Mouse (Mus musculus) layer of hippocampus, adult 9-10 months (tissue): ENCODE results near the gene Klhl42.

Source experiments
- DNase-seq: peaks from one replicate; pipeline ENCODE4 v3.0.0; 2022; ENCODE audit warnings: low spot score

Gene Klhl42

DNA sequence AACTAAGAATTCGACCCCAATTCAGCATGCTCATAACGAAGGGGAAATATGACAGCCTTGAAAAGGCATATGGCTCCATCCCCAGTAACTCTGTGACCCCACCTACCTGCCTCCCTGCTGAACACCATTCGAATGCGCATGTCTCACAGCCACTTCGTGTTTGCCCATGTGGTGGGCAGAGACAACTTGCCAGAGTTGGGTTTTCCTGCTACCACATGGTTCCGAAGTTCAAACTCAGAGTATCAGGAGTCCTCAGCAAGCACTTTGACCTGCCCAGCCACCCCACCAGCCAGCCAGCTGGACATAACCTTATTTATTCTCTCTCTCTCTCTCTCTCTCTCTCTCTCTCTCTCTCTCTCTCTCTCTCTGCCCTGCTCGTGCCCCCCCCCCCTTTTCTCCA lies 3.4 kb upstream of the Klhl42 start:
- DNase-seq = no peak

DNA sequence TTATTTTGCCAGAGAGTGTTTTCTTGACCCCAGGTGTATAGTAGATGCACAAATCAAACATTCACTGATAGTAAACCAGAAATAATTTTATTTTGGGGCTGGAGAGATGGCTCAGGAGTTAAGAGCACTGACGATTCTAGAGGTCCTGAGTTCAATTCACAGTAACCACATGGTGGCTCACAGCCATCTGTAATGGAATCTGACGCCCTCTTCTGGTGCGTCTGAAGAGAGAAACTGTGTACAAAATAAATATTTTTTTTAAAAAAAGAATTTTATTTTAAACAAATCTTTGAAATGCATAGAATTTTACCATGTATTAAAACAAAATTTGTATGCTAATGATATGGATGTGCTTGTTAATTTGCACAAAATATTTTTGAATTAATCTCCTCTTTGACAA lies 2.7 kb upstream of the Klhl42 start:
- DNase-seq = no peak

DNA sequence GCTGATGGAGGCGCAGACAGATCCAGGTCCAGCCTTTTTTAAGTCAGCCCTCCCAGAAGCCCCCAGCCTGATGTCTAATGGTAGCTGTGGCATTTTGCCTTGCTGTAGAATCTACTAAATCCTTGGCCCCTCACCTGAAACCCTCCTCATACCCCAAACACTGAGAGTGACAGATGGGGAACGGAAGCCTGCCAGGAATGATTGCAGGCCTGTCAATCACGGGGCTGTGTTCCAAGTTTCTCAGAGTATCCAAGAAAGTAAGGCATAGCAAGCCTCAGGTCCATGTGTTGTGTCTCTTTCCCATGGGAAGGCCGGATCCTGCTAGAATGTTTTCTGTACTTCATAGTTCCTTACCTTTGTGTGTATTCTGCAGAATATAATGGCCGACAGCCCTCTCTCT lies 988 bp upstream of the Klhl42 start:
- no peak for DNase-seq

DNA sequence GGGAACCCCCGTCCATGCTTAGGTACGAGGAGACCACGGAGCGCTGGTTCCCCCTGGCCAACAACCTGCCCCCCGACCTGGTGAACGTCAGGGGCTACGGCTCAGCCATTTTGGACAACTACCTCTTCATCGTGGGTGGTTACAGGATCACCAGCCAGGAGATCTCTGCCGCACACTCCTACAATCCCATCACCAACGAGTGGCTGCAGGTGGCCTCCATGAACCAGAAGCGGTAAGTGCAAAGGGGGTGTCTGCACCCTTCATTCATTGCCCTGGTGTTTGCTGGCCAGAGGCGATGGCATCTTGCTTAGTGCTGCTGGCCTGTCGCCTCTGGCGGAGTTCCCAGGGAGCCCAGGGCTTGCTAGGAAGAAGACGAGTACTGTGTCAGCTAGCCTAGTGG lies 957 bp downstream of the Klhl42 start:
- DNase-seq = no peak

DNA sequence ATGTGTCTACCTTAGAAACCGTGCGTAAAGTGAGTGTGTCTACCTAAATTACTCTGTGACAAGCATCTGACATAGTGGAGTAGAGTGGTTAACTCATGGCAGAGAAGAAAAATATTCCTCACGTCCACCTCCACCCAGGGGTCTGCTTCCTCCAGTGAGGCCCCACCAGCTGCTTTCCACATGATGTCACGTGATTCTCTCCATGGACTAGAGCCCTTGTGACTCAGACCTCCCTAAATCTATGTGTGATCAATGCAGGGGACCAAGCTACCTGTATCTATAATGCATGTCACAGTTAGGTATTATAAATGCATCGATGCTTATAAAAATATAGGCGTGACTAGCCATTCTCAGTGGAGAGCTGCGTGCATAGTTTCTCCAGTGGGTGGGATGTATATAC lies 3.6 kb downstream of the Klhl42 start:
- DNase-seq = no peak

DNA sequence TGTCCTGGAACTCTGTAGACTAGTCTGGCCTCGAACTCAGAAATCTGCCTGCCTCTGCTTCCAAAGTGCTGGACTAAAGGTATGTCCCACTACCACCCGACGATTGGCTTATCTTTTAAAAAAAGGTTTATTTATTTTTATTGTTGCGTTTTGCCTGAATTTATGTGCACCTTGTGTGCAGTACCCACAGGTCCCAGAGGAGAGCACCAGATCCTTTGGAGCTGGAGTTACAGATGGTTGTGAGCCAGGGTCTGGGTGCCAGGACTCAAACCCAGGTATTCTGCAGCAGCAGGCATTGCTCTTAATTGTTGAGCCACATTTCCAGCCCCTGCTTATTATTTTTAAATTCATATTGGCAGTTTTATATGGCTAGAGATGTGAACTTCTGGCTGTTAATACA lies 4.9 kb downstream of the Klhl42 start:
- no peak for DNase-seq

DNA sequence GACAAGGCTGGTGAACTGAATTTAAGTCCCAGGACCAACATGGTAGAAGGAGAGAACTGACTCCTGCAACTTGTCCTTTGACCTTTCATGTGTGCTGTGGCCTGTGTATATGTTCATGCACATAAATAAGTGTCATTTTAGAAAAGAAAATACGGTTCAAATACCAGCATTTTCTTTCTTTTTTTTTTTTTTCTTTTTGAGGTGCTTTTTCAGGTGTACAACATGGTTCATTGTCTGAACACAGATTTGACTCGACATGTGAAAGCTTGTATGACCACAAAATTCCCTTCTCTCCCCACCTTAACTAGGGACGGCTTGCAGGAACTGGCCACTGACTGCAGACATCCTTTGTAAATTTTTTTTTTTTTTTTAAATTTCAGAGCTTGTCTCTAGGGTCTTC lies 5.8 kb downstream of the Klhl42 start:
- DNase-seq = no peak

DNA sequence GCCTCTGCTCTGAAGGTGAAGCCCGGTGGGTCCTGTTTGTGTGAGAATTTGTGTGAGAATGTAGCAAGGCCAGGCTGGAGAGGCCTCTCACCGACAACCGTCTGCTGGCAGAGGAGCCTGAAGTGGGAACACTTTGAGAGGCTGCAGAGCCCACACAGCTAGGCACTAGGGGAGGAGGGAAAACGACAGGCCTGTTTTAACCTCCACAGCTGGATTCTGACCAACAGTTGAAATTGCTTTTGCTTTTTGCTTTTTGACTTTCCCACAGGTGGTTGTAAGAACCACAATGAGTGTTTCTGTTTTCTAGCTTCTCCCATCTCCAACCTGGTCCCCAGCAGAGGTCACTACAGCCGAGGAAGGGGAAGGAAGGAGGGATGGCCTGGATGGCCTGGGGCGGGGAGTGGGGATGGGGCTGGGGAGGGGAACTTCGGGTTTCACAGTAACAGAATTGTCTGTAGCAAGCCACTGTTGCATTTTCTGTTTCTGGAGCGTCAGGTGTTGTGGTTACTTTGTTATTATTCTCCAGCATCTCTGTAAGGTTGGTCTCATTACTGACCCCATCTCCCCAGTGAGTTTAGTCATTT lies 6.3 kb downstream of the Klhl42 start:
- no peak for DNase-seq

DNA sequence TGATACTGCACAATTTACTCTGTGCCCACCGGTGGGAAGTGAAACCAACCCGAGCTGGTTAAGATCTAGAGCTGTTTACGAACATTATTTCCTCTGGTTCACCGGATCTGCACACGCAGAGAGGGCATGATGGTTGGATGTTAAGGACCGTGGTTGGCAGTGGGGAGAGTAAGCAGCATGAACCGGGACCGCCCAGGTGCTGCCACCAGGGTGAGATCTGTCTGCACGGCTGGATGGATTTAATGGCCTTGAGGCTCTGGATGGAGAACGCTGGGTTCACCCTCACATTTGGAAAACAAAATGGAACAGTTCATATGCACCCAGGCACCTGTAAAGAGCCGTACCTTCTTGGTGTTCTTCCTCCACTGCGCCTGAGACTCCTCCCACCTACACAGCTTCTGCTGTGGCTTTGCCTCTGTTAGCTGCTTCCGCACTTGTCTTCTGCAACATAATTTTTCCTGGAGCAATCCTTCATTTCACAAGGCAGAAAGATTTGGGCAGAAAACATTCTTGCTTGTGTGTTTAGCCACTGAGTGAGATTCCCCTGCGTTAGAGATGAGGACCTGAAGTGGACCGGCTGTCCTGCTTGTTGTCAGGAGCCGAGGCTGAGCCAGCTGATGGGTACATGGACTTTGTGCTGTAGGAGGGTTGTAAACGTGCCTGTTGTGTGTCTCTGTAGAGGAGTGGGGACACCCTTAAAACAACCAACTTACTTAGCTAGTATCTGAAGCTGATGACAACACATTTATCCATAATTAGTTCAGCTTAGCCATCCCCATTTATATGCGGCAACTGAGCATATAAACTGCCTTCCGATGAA lies 8.5 kb downstream of the Klhl42 start:
- no peak for DNase-seq

DNA sequence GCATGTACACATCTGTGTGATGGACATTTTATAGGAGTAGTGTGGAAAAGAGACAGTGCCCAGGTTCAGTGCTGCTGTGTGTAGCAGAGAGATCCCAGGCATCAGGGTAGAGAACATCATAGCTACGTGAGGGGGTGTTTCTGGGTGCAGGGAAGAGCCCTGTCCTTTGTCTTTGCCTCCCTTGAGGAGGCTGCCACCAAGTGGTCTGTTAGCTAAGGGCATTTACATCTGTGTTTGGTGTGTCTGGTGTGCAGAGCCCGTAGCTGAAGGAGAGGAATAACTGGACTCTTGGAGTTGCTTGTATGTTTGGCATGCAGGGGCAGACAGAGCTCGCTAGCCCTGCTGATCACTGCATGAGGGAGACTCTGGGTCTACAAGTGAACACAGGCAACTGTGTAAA lies 11.1 kb downstream of the Klhl42 start:
- no peak for DNase-seq

DNA sequence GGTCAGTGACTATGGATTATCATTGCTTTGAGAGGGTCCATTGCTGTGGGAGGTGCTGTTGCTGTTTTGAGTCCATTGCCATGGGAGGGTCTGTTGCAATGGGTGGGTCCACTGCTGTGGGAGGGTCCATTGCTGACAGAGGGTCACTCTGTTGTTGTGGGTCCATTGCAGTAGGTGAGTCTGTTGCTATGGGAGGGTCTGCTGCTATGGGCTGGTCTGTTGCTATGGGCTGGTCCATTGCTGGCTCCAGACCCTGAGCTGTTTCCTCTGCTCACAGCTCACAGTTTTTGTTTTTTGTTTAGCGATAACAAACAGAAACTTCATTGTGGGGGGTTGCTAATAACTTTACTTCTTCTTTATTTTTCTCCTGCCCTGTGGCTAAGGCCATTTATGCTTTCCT lies 14.3 kb downstream of the Klhl42 start:
- no peak for DNase-seq

DNA sequence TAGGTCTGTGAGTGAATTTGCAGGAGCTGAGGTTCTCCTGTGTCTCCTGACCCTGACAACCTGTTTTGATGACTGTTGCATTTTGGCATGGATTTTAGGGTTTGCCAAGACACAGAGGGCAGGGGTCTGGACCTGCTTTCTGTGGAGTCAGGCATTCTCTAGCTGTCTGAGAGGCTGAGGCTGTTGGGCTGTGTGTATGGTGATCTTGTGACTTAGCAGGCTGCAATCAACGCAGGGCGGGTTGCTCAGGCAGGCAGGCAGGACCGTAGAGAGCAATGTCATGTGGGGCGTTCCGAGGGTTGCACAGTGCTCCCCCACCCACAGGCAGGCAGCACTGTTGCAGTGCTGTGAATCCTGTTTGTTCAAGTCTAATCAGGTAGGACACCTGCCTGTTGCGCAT lies 15.5 kb downstream of the Klhl42 start:
- DNase-seq = no peak

DNA sequence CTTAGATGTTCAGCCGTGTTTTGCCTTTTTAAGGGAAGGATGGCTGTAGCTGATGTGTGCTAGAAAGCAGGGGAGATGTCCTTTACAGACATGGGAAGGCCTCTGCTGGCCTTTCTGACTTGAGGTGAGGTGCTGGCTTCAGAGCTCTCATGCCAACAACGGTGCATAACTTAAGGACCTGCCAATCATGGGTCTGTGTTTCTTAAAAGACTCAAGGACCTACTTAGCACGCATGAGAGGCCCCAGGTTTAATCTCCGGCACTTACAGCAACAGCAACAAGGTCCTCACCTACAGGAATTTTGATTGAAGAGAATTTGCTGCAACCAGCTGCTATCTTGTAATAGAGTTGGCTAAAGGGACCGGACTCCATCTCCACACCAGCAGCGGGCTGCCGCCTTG lies 18.1 kb downstream of the Klhl42 start:
- DNase-seq = no peak

DNA sequence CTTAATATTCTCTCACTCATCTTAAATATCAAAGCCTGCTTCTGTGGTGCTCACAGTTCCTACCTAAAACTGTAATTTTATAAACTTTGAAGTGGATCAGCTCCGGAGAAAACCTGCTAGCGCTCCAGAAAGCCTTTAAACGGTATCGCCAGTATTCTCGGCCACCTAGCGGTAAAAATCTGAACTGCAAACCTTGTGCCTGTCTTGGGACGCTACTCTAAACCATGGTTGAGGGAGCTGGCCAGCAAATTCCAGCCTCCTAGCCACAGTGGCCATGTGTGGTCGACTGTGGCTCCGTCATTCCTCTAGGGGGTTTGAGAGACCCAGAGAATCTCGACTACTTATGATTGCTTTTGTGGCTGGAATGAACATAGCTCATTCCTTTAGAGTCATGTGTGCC lies 25.4 kb downstream of the Klhl42 start:
- peak; percentile 83 for DNase-seq

DNA sequence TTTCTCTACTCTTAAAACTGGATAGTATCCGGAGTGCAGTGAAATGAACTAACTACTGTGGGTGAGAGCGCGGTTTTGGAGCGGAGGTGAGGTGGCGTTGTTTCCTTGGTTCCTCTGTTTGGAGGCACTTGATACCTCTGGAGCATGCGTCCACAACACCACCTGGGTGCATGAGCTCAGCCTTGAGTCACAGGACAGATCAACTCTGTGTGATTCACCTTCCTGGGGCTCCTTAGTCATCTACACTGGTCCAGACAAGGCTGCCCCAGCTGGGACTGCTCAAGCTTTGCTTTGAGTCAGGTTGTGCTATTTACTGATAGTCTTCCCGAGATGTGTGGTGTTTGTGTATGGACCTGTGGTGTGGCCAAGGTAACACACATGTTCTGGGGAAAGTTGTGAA lies 26.6 kb downstream of the Klhl42 start:
- DNase-seq = no peak

DNA sequence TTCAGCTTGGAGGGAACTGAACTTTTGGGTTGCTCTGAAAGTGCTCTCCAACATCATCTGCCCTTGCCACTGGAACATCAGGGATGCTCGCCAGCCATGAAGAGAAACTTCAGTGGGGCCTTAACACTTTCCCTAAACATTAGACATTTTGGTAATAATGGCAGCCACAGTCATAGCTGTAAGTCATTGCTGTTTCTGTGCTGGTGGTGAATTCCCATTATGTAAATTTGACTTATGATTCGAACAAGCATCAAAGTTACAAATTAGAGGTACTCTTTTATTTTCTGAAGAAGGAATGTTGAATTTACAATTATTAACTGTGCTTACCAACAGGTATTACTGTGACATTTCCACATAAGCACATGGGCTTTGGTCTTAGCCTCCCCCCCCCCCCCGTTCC lies 27.0 kb downstream of the Klhl42 start:
- no peak for DNase-seq

DNA sequence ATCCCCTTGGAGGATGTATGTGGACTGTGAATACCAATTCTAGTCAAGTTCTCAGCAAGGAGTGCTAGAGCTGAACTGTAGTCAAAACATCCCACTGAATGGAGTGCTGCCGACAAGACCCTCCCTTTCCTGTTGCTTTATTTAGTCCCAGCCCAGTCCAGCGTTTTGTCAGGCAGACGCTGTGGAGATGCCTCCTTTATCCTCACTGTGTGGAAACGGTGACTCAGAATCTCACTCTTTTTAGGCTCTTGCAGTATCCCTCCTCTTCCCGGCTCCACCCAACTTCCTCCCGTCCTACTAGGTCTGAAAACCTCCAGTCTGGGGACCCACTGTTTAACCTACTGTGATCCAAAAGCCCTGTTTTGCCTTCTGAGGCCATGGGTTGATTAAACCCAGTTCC lies 30.1 kb downstream of the Klhl42 start:
- DNase-seq = no peak

DNA sequence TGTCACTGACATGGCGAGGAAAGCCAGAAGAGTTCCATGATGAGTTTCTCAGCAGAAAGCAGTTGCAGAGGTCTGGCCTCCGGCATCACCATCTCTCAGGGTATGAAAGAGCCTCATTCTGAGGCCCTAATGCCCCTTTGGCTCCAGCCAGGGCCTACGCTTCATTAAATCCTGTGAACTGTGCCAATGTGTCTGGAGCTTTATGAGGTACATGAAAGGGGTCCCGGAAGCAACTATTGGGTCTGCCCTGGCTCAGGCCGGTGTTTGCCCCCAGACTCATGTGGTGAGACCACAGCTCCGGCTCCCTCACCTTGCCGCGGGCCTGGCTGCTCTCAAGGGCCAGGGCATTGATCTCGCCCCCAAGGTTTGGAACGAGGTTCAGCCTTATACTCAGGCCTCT lies 36.1 kb downstream of the Klhl42 start:
- no peak for DNase-seq

DNA sequence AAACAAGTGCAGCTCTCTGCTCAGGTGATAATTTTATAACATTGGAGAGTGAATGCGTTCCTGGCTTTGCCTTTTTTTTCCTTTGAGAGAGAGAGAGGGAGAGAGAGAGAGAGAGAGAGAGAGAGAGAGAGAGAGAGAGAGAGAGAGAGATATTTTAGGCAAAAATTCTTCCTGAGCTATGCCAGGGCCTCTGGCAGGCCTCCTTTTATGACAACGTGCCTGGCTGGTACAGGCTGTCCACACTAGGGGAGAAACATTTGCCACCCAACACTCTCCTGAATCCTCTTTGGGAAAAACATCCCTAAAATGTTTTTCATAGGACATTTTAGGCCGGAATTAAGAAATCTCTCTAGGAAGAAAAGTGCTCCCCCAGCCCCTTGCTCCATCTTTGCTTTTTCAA lies 47.1 kb downstream of the Klhl42 start:
- no peak for DNase-seq

DNA sequence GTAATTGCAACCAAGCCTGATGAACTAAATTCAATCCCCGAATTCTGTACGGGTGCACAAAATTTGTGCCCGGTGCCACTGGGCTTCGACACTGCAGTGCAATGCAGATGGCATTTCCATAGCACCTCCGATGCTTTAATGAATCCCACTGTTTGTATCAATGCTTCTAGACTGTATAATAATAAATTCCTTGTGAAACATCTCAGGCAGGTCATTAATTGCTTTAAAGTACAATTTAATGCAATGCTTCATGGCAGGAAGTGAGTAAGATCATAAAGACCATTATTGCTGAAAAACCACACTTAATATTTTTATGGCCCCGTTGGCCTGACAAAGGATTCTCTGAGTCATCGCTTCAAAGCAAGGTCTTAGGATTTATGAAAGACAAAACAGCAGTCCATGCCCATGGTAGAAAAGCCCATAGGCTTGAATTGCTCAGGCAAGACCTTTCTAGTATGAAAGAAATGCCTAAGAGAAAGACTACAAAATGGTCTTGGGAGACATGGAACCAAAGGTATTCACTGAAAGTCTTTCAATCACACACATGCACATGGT lies 49.5 kb downstream of the Klhl42 start:
- no peak for DNase-seq

DNA sequence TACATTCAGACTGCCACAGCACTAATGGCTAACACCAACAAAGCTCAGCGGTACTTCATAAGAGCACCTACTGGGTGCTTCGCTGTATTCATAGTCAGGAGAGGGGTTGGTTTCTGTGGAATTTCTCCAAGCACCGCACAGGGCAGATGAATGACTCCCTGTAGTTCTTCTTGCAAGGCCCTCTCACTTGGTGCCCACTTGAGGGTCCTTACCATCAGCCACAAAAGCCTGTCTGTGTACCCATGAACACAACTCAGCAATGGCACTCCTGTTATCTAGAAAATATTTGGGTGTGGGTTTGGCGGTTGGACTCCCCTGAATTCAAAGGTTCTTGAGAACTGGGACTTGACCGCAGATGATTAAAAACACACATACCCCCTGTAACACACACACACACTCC lies 53.5 kb downstream of the Klhl42 start:
- DNase-seq = no peak

DNA sequence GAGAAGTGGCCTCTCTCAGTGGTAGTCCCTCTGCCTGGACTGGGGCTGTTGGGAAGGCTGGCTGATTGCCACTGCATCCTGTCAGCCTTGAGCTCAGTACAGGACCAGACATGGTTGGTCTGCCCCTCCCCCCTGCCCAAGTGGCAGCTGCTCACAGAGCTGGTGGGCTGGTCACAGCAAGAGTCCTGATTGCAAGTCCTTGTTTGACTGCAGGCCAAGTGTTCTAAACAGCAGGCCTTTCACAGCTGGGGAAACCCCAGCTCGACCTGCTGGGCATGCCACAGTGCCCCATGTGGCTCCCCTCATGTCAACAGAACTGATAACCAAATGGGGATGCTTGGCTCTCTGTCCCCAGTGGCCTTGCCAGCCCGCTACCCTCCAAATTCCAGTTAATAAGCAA lies 54.1 kb downstream of the Klhl42 start:
- DNase-seq = peak; percentile 1

DNA sequence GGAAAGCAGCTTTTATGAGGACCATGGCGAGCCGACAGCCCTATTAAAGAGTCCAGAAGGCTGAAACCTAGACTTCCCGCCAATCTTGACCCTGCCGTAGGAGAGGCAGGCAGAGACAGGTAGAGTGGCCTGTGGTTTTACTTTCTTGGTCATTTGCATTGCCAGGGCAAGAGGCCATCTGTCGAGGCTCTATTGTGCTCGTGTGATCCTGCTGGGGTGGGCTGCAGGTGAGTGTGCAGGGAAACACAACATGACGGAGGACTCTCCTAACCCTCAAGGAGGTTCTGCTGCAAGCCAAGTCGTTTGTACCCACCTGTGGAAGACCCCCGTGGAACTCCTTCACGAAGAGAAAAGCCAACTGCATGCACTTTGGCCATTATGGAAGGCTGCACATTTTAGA lies 54.6 kb downstream of the Klhl42 start:
- no peak for DNase-seq

DNA sequence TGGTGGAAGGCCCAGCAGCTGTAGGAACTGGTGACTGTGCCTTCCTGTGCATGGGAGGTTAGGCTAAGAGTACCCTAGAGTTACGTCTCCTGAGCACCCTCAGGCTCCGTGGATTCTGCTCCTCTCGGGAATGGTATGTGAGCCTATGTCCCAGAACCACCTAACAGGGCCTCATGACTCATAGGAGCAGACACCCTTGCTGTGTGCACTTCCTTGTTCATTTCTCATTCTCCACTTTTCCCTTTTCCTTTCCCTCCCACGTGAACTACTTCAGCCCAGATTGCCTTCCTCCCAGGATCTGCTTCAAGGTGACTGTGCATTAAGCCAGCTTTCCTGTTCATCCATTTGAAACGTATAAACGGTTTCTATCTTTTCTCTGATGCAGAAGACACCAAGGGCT lies 59.9 kb downstream of the Klhl42 start:
- DNase-seq = no peak
